Mouse (Mus musculus): ENCODE results near the gene Ywhaq. TPM values are rescaled to one million over a fixed set of nuclear protein-coding genes. Genes with fewer than 3 reads are reported as not detected.

The Ywhaq gene
- polyA plus RNA-seq, 1 experiment from 2014 or later = 741 TPM

GRCm38 (mm10) chr12:21431950-21432349 lies 14.5 kb upstream of the Ywhaq start:
- Histone ChIP-seq H3K27me3 (no peaks in the 10 kb centered on the region), H3K27ac (no peak overlapping the region), H3K9ac (no peak overlapping the region), H3K9me3 (replicated peaks) (no peaks in the 10 kb centered on the region), H3K36me3 (no peaks in the 10 kb centered on the region), H3K4me3 (replicated peaks) (no peak overlapping the region), H3K4me1 (peaks cover 6% of the 10 kb centered on the region; the same call in 1 of the 2 replicates), H3K4me2 (no peak overlapping the region)
- 74% methylated on average over 8 of the region's 8 CpGs for WGBS
- ATAC-seq (replicated peaks; ENCODE audit: low FRiP score) = no peak

DNA sequence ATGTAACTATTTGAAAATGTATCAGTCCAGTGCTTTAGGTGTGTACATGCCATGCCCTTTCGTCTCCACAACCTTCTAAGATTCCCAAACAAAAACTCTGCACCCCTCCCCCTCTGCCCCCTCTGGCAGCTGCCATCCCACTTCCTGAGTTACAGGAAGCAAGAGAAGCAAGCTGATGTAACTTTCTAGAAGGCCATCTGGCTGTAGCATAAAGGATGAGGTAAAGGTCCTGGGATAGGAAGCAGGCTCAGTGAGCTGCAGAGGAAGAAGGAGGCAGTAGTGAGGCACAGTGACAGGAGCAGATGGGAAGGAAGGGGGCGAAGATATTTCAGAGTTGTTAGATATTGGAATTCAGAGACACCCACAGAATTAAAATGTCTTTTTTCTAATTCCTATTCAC lies 13.6 kb upstream of the Ywhaq start:
- Histone ChIP-seq H3K36me3 (no peaks in the 10 kb centered on the region), H3K9ac (no peak overlapping the region), H3K4me1 (peaks cover 14% of the 10 kb centered on the region), H3K27me3 (no peaks in the 10 kb centered on the region), H3K4me3 (replicated peaks) (no peak overlapping the region), H3K27ac (no peak overlapping the region), H3K4me2 (no peak overlapping the region), H3K9me3 (replicated peaks) (no peaks in the 10 kb centered on the region)
- no peak for ATAC-seq (replicated peaks; ENCODE audit: low FRiP score)
- 43% methylated on average over 2 of the region's 2 CpGs for WGBS

- Histone ChIP-seq H3K4me2 (no peak overlapping the region), H3K4me1 (peaks cover 23% of the 10 kb centered on the region)
These were observed 12.7 kb upstream of the Ywhaq start for GRCm38 (mm10) chr12:21430140-21430539.

DNA sequence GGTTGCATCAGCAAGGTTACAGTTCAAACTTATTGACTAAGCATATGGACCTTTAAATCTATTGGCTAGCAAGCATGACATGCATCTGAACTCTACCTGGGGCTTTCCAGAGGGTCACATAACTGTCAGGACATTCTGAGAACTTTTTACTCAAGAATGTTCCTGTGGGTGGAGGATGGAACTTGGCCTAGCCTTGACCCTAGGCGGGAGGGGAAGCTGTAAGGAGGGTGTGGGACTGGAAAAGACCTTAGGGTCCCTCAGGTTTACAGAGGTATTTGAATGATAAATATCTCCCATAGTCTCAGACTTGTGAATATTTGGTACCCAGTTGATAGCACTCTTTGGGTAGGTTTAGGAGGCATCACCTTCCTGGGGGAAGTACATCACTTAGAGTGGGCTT lies 11.6 kb upstream of the Ywhaq start:
- WGBS = 78% methylated on average over 1 of the region's 1 CpGs
- no peak for ATAC-seq (replicated peaks; ENCODE audit: low FRiP score)

More at GRCm38 (mm10) chr12:21430140-21430539, 12.7 kb upstream of the Ywhaq start:
- H3K27me3 ChIP-seq = no peaks in the 10 kb centered on the region
- H3K4me3 ChIP-seq (replicated peaks) = no peak overlapping the region
- no peaks in the 10 kb centered on the region for H3K36me3 ChIP-seq
- H3K27ac ChIP-seq = no peak overlapping the region
- WGBS = 65% methylated on average over 4 of the region's 4 CpGs
- H3K9me3 ChIP-seq (replicated peaks) = no peaks in the 10 kb centered on the region
- no peak overlapping the region for H3K9ac ChIP-seq
- ATAC-seq (replicated peaks; ENCODE audit: low FRiP score) = no peak

GRCm38 (mm10) chr12:21426065-21426940 lies 8.9 kb upstream of the Ywhaq start:
- peak overlapping the region; percentile 55 for H3K4me2 ChIP-seq
- H3K9ac ChIP-seq = peak overlapping the region; percentile 29; the same call in 1 of the 2 replicates
- 10% methylated on average over 16 of the region's 16 CpGs for WGBS
- peak overlapping the region; percentile 90 for H3K27ac ChIP-seq
- H3K36me3 ChIP-seq = no peaks in the 10 kb centered on the region
- ATAC-seq (replicated peaks; ENCODE audit: low FRiP score) = peak; percentile 88
- peaks cover 34% of the 10 kb centered on the region for H3K4me1 ChIP-seq
- H3K4me3 ChIP-seq (replicated peaks) = peak overlapping the region; percentile 21
- no peaks in the 10 kb centered on the region for H3K27me3 ChIP-seq
- H3K9me3 ChIP-seq (replicated peaks) = no peaks in the 10 kb centered on the region

More for the DNA sequence above, 11.6 kb upstream of the Ywhaq start:
- Histone ChIP-seq H3K4me2 (no peak overlapping the region), H3K9ac (no peak overlapping the region), H3K4me3 (replicated peaks) (no peak overlapping the region), H3K27ac (no peak overlapping the region), H3K9me3 (replicated peaks) (no peaks in the 10 kb centered on the region), H3K4me1 (peaks cover 34% of the 10 kb centered on the region), H3K36me3 (no peaks in the 10 kb centered on the region), H3K27me3 (no peaks in the 10 kb centered on the region)

DNA sequence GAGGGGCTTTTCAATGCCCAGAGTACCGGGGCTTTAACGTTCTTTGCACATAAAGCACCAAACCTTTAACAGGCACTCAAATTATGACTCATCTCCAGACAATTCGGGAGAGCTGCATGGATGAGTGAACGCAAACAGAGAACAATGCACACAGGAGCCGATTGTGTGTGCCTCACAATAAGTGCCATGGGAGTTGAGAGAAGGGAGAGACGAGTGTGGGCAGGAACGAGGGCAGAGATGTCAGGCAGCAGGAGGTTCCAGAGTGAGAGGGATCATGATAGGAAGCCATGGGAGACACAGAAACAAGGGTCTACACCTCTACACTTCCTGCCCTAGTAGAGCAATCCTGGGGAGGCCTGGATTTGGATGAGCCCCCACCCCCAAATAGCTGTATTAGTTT lies 7.2 kb upstream of the Ywhaq start:
- H3K4me2 ChIP-seq = no peak overlapping the region
- 0 out of 2 replicates have a peak, but pooled peaks have one; percentile 44 for ATAC-seq (replicated peaks; ENCODE audit: low FRiP score)
- no peak overlapping the region for H3K4me3 ChIP-seq (replicated peaks)
- H3K9me3 ChIP-seq (replicated peaks) = no peaks in the 10 kb centered on the region
- WGBS = 27% methylated on average over 7 of the region's 7 CpGs
- no peaks in the 10 kb centered on the region for H3K36me3 ChIP-seq
- H3K27me3 ChIP-seq = no peaks in the 10 kb centered on the region
- H3K9ac ChIP-seq = no peak overlapping the region
- H3K27ac ChIP-seq = peak overlapping the region; percentile 90
- peaks cover 30% of the 10 kb centered on the region for H3K4me1 ChIP-seq

- Histone ChIP-seq H3K9ac (peak overlapping the region; percentile 43), H3K4me2 (peak overlapping the region; percentile 67), H3K4me1 (peaks cover 27% of the 10 kb centered on the region), H3K9me3 (replicated peaks) (no peaks in the 10 kb centered on the region), H3K4me3 (replicated peaks) (peak overlapping the region; percentile 96), H3K36me3 (peaks cover 15% of the 10 kb centered on the region), H3K27me3 (no peaks in the 10 kb centered on the region), H3K27ac (peak overlapping the region; percentile 87)
- WGBS = 32% methylated on average over 11 of the region's 11 CpGs
- no peak for ATAC-seq (replicated peaks; ENCODE audit: low FRiP score)
These were observed 1.2 kb upstream of the Ywhaq start for GRCm38 (mm10) chr12:21418621-21419131.

GRCm38 (mm10) chr12:21418083-21418482 lies 646 bp upstream of the Ywhaq start:
- Histone ChIP-seq H3K9me3 (replicated peaks) (peaks cover 5% of the 10 kb centered on the region), H3K4me1 (peaks cover 27% of the 10 kb centered on the region), H3K4me3 (replicated peaks) (peak overlapping the region; percentile 96), H3K36me3 (peaks cover 21% of the 10 kb centered on the region), H3K27ac (peak overlapping the region; percentile 87), H3K4me2 (peak overlapping the region; percentile 67), H3K9ac (peak overlapping the region; percentile 43), H3K27me3 (no peaks in the 10 kb centered on the region)
- 4% methylated on average over 10 of the region's 10 CpGs for WGBS
- ATAC-seq (replicated peaks; ENCODE audit: low FRiP score) = no peak

- Histone ChIP-seq H3K4me3 (replicated peaks) (peak overlapping the region; percentile 96), H3K27me3 (no peaks in the 10 kb centered on the region), H3K36me3 (peaks cover 36% of the 10 kb centered on the region), H3K9ac (peak overlapping the region; percentile 97), H3K9me3 (replicated peaks) (peaks cover 10% of the 10 kb centered on the region), H3K27ac (0 out of 2 replicates have a peak overlapping the region, but pooled peaks have one; percentile 37), H3K4me2 (peak overlapping the region; percentile 62), H3K4me1 (peaks cover 27% of the 10 kb centered on the region)
- under 1% methylated on average over 15 of the region's 15 CpGs for WGBS
- ATAC-seq (replicated peaks; ENCODE audit: low FRiP score) = no peak
These were observed 931 bp downstream of the Ywhaq start for GRCm38 (mm10) chr12:21416506-21416905.

GRCm38 (mm10) chr12:21410620-21411019 lies 6.8 kb downstream of the Ywhaq start:
- Histone ChIP-seq H3K9me3 (replicated peaks) (peaks cover 10% of the 10 kb centered on the region), H3K27me3 (no peaks in the 10 kb centered on the region), H3K4me1 (peaks cover 13% of the 10 kb centered on the region), H3K9ac (no peak overlapping the region), H3K36me3 (peaks cover 80% of the 10 kb centered on the region), H3K4me3 (replicated peaks) (no peak overlapping the region), H3K27ac (no peak overlapping the region), H3K4me2 (no peak overlapping the region)
- WGBS = 97% methylated on average over 2 of the region's 2 CpGs
- no peak for ATAC-seq (replicated peaks; ENCODE audit: low FRiP score)

- Histone ChIP-seq H3K4me1 (peaks cover 4% of the 10 kb centered on the region; the same call in 1 of the 2 replicates), H3K36me3 (peaks cover 80% of the 10 kb centered on the region), H3K9ac (no peak overlapping the region), H3K4me2 (no peak overlapping the region), H3K27ac (no peak overlapping the region), H3K9me3 (replicated peaks) (peaks cover 10% of the 10 kb centered on the region), H3K4me3 (replicated peaks) (no peak overlapping the region), H3K27me3 (no peaks in the 10 kb centered on the region)
- WGBS = 96% methylated on average over 3 of the region's 3 CpGs
- no peak for ATAC-seq (replicated peaks; ENCODE audit: low FRiP score)
These were observed 7.8 kb downstream of the Ywhaq start for GRCm38 (mm10) chr12:21409651-21410050.

- 97% methylated on average over 2 of the region's 2 CpGs for WGBS
These were observed 8.6 kb downstream of the Ywhaq start for GRCm38 (mm10) chr12:21408789-21409367.

More at GRCm38 (mm10) chr12:21408789-21409367, 8.6 kb downstream of the Ywhaq start:
- H3K4me1 ChIP-seq = no peaks in the 10 kb centered on the region
- H3K4me3 ChIP-seq (replicated peaks) = no peak overlapping the region
- no peak overlapping the region for H3K9ac ChIP-seq
- no peak overlapping the region for H3K4me2 ChIP-seq
- H3K27me3 ChIP-seq = no peaks in the 10 kb centered on the region
- H3K36me3 ChIP-seq = peaks cover 81% of the 10 kb centered on the region
- ATAC-seq (replicated peaks; ENCODE audit: low FRiP score) = no peak
- peaks cover 10% of the 10 kb centered on the region for H3K9me3 ChIP-seq (replicated peaks)
- H3K27ac ChIP-seq = no peak overlapping the region

All from kidney, embryonic 15.5 days (tissue).